In genomic region chr6:21818107-21818807, GRCm38 (mm10) we compare ENCODE assay signal across 13 mouse cellular contexts. TPM values are rescaled to one million over a fixed set of nuclear protein-coding genes. Genes with fewer than 3 reads are reported as not detected.
A peak's percentile ranks its signal among the peaks of the same experiment; 100 is the strongest.
DNase-seq lines count a peak whose midpoint lies in the region; ATAC-seq and TF ChIP-seq lines count a peak whose summit lies in the region.
"Had no signal": no experiment of that assay in that cellular context is flagged by ENCODE, and none has a peak within 500 bp of the region (broad histone marks: within the 10 kb centered on the region; RNA-seq: fewer than 3 reads in every experiment).

No protein-coding gene starts in this region.

- H3K36me3 ChIP-seq in kidney, postnatal 0 days (ENCODE audit: insufficient read depth, low read length), result no peaks in the 10 kb centered on the region
- H3K36me3 ChIP-seq in midbrain, embryonic 11.5 days (ENCODE audit: control insufficient read depth, insufficient read depth, low read length), result no peaks in the 10 kb centered on the region
- peaks cover 29% of the 10 kb centered on the region for H3K36me3 ChIP-seq in midbrain, embryonic 10.5 days
- H3K36me3 ChIP-seq in intestine, embryonic 16.5 days (ENCODE audit: control insufficient read depth, insufficient read depth, low read length), result no peaks in the 10 kb centered on the region

- 55% methylated on average over 5 of the region's 5 CpGs for WGBS in kidney, postnatal 0 days
- WGBS in midbrain, embryonic 11.5 days, result 42% methylated on average over 5 of the region's 5 CpGs
- 33% methylated on average over 5 of the region's 5 CpGs for WGBS in midbrain, embryonic 10.5 days
- WGBS in intestine, embryonic 16.5 days, result 22% methylated on average over 5 of the region's 5 CpGs

- H3K4me3 ChIP-seq in kidney, postnatal 0 days (replicated peaks; ENCODE audit: low read depth, low read length), result no peak overlapping the region
- H3K4me3 ChIP-seq in midbrain, embryonic 11.5 days (ENCODE audit: low read depth, low read length), result no peak overlapping the region
- no peak overlapping the region for H3K4me3 ChIP-seq in midbrain, embryonic 10.5 days
- no peak overlapping the region for H3K4me3 ChIP-seq in intestine, embryonic 16.5 days (ENCODE audit: low read length)
- H3K4me3 ChIP-seq: heart, embryonic 13.5 days; hindbrain, embryonic 10.5 days had no signal

- H3K4me2 ChIP-seq in kidney, postnatal 0 days (ENCODE audit: low read length), result no peak overlapping the region
- H3K4me2 ChIP-seq in midbrain, embryonic 11.5 days, result no peak overlapping the region
- H3K4me2 ChIP-seq in intestine, embryonic 16.5 days (ENCODE audit: low read depth, low read length), result no peak overlapping the region
- H3K4me2 ChIP-seq: heart, embryonic 13.5 days had no signal

- no peak for DNase-seq in kidney, postnatal 0 days (ENCODE audit: low spot score)
- no peak for DNase-seq in kidney, postnatal 14 days
- peak; percentile 73 for DNase-seq in midbrain, embryonic 11.5 days (ENCODE audit: low spot score, missing footprints)
- DNase-seq in midbrain, embryonic 10.5 days (ENCODE audit: low spot score), result no peak
- peak; percentile 46 for DNase-seq in yolk sac, embryonic 10.5 days (ENCODE audit: low spot score)
- no peak for DNase-seq in kidney, adult 18-20 months
- DNase-seq: cerebellum, postnatal 36 days; forebrain, postnatal 0 days; kidney, adult 9 months; thymus, postnatal 14 days had no signal

- peak; percentile 59 for TF ChIP-seq CTCF in kidney, postnatal 0 days (IDR thresholded peaks at IDR 0.05; ENCODE audit: low read depth)

- no peak overlapping the region for H3K9ac ChIP-seq in kidney, postnatal 0 days (ENCODE audit: low read depth, low read length)
- H3K9ac ChIP-seq in midbrain, embryonic 11.5 days (ENCODE audit: low read length), result no peak overlapping the region
- H3K9ac ChIP-seq in intestine, embryonic 16.5 days (ENCODE audit: low read depth, low read length), result no peak overlapping the region
- H3K9ac ChIP-seq: forebrain, postnatal 0 days; heart, embryonic 13.5 days had no signal

- H3K9me3 ChIP-seq in kidney, postnatal 0 days (replicated peaks; ENCODE audit: low read length), result no peaks in the 10 kb centered on the region
- no peaks in the 10 kb centered on the region for H3K9me3 ChIP-seq in midbrain, embryonic 11.5 days (ENCODE audit: control insufficient read depth, low read length)
- H3K9me3 ChIP-seq in midbrain, embryonic 10.5 days (replicated peaks), result no peaks in the 10 kb centered on the region
- H3K9me3 ChIP-seq in intestine, embryonic 16.5 days (ENCODE audit: control insufficient read depth, low read length), result no peaks in the 10 kb centered on the region
- H3K9me3 ChIP-seq: heart, embryonic 13.5 days had no signal

- H3K27ac ChIP-seq in kidney, postnatal 0 days, result no peak overlapping the region
- H3K27ac ChIP-seq in midbrain, embryonic 11.5 days (ENCODE audit: low read depth, low read length), result no peak overlapping the region
- H3K27ac ChIP-seq in midbrain, embryonic 10.5 days (replicated peaks), result no peak overlapping the region
- H3K27ac ChIP-seq in intestine, embryonic 16.5 days (ENCODE audit: low read length), result no peak overlapping the region
- H3K27ac ChIP-seq: heart, embryonic 13.5 days; hindbrain, embryonic 10.5 days had no signal

- no peaks in the 10 kb centered on the region for H3K27me3 ChIP-seq in kidney, postnatal 0 days (ENCODE audit: insufficient read depth, low read length)
- no peaks in the 10 kb centered on the region for H3K27me3 ChIP-seq in midbrain, embryonic 11.5 days (ENCODE audit: control insufficient read depth, insufficient read depth, low read length)
- no peaks in the 10 kb centered on the region for H3K27me3 ChIP-seq in midbrain, embryonic 10.5 days (ENCODE audit: low read depth, poor library complexity, severe bottlenecking)
- no peaks in the 10 kb centered on the region for H3K27me3 ChIP-seq in intestine, embryonic 16.5 days (replicated peaks; ENCODE audit: control insufficient read depth, insufficient read depth, low read length)
- H3K27me3 ChIP-seq: heart, embryonic 13.5 days had no signal

- no peaks in the 10 kb centered on the region for H3K4me1 ChIP-seq in kidney, postnatal 0 days (replicated peaks; ENCODE audit: insufficient read depth, low read length)
- H3K4me1 ChIP-seq in midbrain, embryonic 11.5 days (ENCODE audit: control insufficient read depth, insufficient read depth, low read length), result no peaks in the 10 kb centered on the region
- no peaks in the 10 kb centered on the region for H3K4me1 ChIP-seq in midbrain, embryonic 10.5 days
- peaks cover 13% of the 10 kb centered on the region for H3K4me1 ChIP-seq in intestine, embryonic 16.5 days (ENCODE audit: control insufficient read depth, insufficient read depth, low read length)
- H3K4me1 ChIP-seq: hindbrain, embryonic 10.5 days had no signal

- no peak for ATAC-seq in kidney, postnatal 0 days (replicated peaks; ENCODE audit: low FRiP score, low read depth)
- no peak for ATAC-seq in midbrain, embryonic 11.5 days (ENCODE audit: low FRiP score)
- 0 out of 2 replicates have a peak, but pooled peaks have one; percentile 41 for ATAC-seq in intestine, embryonic 16.5 days
- ATAC-seq: forebrain, postnatal 0 days had no signal

RNA-seq across cellular contexts. Expression of gene Tspan12, which starts 34.1 kb away (rescaled TPM):
- 111 and 114 TPM in 2 replicates for polyA plus RNA-seq in kidney, postnatal 0 days (2015; fragmentation: Nextera tagmentation; extraction: Ambion mirVana)
- 53.2 and 64.8 TPM in 2 replicates for polyA plus RNA-seq in midbrain, embryonic 11.5 days (2014; fragmentation: Nextera tagmentation; extraction: Ambion mirVana)
- 54.6 and 54.8 TPM in 2 replicates for polyA plus RNA-seq in midbrain, embryonic 10.5 days (2016; fragmentation: Nextera tagmentation; extraction: Ambion mirVana)
- 63.8 TPM in 2 replicates for polyA plus RNA-seq in intestine, embryonic 16.5 days (2015; fragmentation: Nextera tagmentation; extraction: Ambion mirVana)

Comparison
In these comparisons a context has a peak if more than half of its experiments do, and no peak if none do; other contexts are left out.
1. DNase-seq: peak in midbrain, embryonic 11.5 days (single experiment) and yolk sac, embryonic 10.5 days (single experiment); none in kidney, postnatal 0 days (single experiment), kidney, postnatal 14 days (single experiment), midbrain, embryonic 10.5 days (single experiment) and kidney, adult 18-20 months (single experiment).